Mouse (Mus musculus) kidney, postnatal 0 days (tissue): ENCODE results near the gene Bcat1. TPM values are rescaled to one million over a fixed set of nuclear protein-coding genes. Genes with fewer than 3 reads are reported as not detected.

ENCODE experiments used
- ATAC-seq: fragments of 200-750 bp; cut with Nextera tagmentation; replicated peaks from 2 replicates; pipeline ENCODE4 v1.8.0; 2017; ENCODE audit warnings: low read depth, moderate number of reproducible peaks, moderate TSS enrichment, moderate library complexity; ENCODE audit not compliant: low FRiP score
- DNase-seq: peaks from one replicate; pipeline ENCODE4 v3.0.0-alpha.2; 2016; ENCODE audit warnings: low spot score
- H3K27ac ChIP-seq: fragments of 300-500 bp; sonication (generic); 2 replicates; pipeline ENCODE4 v1.5.1; 2014; ENCODE audit warnings: mild to moderate bottlenecking
- H3K27me3 ChIP-seq: fragments of 300-500 bp; sonication (generic); 2 replicates; pipeline ENCODE4 v1.6.1; 2014; ENCODE audit warnings: low read length, mixed read lengths; ENCODE audit not compliant: insufficient read depth
- H3K36me3 ChIP-seq: fragments of 300-500 bp; sonication (generic); 2 replicates; pipeline ENCODE4 v1.6.1; 2014; ENCODE audit warnings: low read length, mixed read lengths; ENCODE audit not compliant: insufficient read depth
- H3K4me1 ChIP-seq: fragments of 300-500 bp; sonication (generic); replicated peaks from 2 replicates; pipeline ENCODE4 v1.6.1; 2014; ENCODE audit warnings: antibody characterized with exemption, low read length, mixed read lengths; ENCODE audit not compliant: insufficient read depth
- H3K4me2 ChIP-seq: fragments of 300-500 bp; sonication (generic); 2 replicates; pipeline ENCODE4 v1.6.1; 2014; ENCODE audit warnings: mild to moderate bottlenecking, low read length, moderate library complexity, mixed read lengths
- H3K4me3 ChIP-seq: fragments of 300-500 bp; sonication (generic); replicated peaks from 2 replicates; pipeline ENCODE4 v1.5.1; 2014; ENCODE audit warnings: low read depth, low read length
- H3K9ac ChIP-seq: fragments of 300-500 bp; sonication (generic); 2 replicates; pipeline ENCODE4 v1.6.1; 2014; ENCODE audit warnings: low read depth, low read length
- H3K9me3 ChIP-seq: fragments of 300-500 bp; sonication (generic); replicated peaks from 2 replicates; pipeline ENCODE4 v1.6.1; 2016; ENCODE audit warnings: low read length, inconsistent platforms, mixed read lengths
- CTCF ChIP-seq: IDR thresholded peaks from 2 replicates; pipeline ENCODE4 v1.5.1; 2016; ENCODE audit warnings: antibody characterized with exemption, low read depth, mild to moderate bottlenecking, moderate library complexity
- WGBS: fragments of 180-500 bp; shearing (Covaris S2); extraction: QIAGEN DNeasy Blood & Tissue Kit; methylation state at CpG from one replicate; pipeline ENCODE4 v1.1.7; 2014; 5-methylcytosine and 5-hydroxymethylcytosine counted together
- polyA plus RNA-seq: library from polyadenylated mRNA; unstranded; fragments of >200 nt; fragmentation: Nextera tagmentation; extraction: Ambion mirVana; gene quantifications from 2 replicates; pipeline ENCODE4 v1.2.1, GENCODE M21; 2015

Bcat1 gene
- polyA plus RNA-seq, 1 experiment from 2014 or later = 5.8 TPM

- H3K4me1 ChIP-seq = no peaks in the 10 kb centered on the region
- ATAC-seq (no peak), DNase-seq (no peak)
- WGBS = 72% methylated on average over 21 of the region's 21 CpGs
- TF ChIP-seq CTCF = no peak
- H3K27me3 ChIP-seq = no peaks in the 10 kb centered on the region
- no peak overlapping the region for H3K4me3 ChIP-seq
- H3K9me3 ChIP-seq = no peaks in the 10 kb centered on the region
- no peak overlapping the region for H3K9ac ChIP-seq
- H3K36me3 ChIP-seq = no peaks in the 10 kb centered on the region
- no peak overlapping the region for H3K4me2 ChIP-seq
- no peak overlapping the region for H3K27ac ChIP-seq
Observed at GRCm38 (mm10) chr6:145121590-145122420, 45.8 kb upstream of the Bcat1 start.

- Histone ChIP-seq H3K4me1 (no peaks in the 10 kb centered on the region), H3K9ac (no peak overlapping the region), H3K9me3 (no peaks in the 10 kb centered on the region), H3K36me3 (no peaks in the 10 kb centered on the region), H3K4me3 (no peak overlapping the region), H3K27ac (no peak overlapping the region), H3K27me3 (no peaks in the 10 kb centered on the region), H3K4me2 (peak overlapping the region; percentile 21; the same call in 1 of the 2 replicates)
- WGBS = 37% methylated on average over 18 of the region's 18 CpGs
- DNase-seq (peak; percentile 40), ATAC-seq (no peak)
- no peak for TF ChIP-seq CTCF
Observed at GRCm38 (mm10) chr6:145120787-145121589, 45.0 kb upstream of the Bcat1 start.

GRCm38 (mm10) chr6:145120086-145120485, 44.1 kb upstream of the Bcat1 start:
- no peaks in the 10 kb centered on the region for H3K36me3 ChIP-seq
- 80% methylated on average over 2 of the region's 2 CpGs for WGBS
- no peak overlapping the region for H3K4me3 ChIP-seq
- ATAC-seq (no peak), DNase-seq (no peak)
- H3K4me2 ChIP-seq = no peak overlapping the region
- no peak for TF ChIP-seq CTCF
- no peaks in the 10 kb centered on the region for H3K27me3 ChIP-seq
- no peaks in the 10 kb centered on the region for H3K4me1 ChIP-seq
- no peak overlapping the region for H3K27ac ChIP-seq
- no peaks in the 10 kb centered on the region for H3K9me3 ChIP-seq
- H3K9ac ChIP-seq = no peak overlapping the region

GRCm38 (mm10) chr6:145116098-145116672, 40.2 kb upstream of the Bcat1 start:
- Histone ChIP-seq H3K9me3 (no peaks in the 10 kb centered on the region), H3K4me3 (no peak overlapping the region), H3K36me3 (no peaks in the 10 kb centered on the region), H3K9ac (no peak overlapping the region), H3K27ac (no peak overlapping the region), H3K4me1 (no peaks in the 10 kb centered on the region), H3K27me3 (no peaks in the 10 kb centered on the region), H3K4me2 (no peak overlapping the region)
- WGBS = 23% methylated on average over 4 of the region's 4 CpGs
- ATAC-seq = no peak
- no peak for DNase-seq
- no peak for TF ChIP-seq CTCF

- ATAC-seq = no peak
- Histone ChIP-seq H3K9ac (no peak within 1 kb of the TSS), H3K4me1 (no peaks in the 10 kb centered on the region), H3K27me3 (no peaks in the 10 kb centered on the region), H3K27ac (no peak within 1 kb of the TSS), H3K9me3 (no peaks in the 10 kb centered on the region), H3K4me3 (no peak within 1 kb of the TSS), H3K36me3 (no peaks in the 10 kb centered on the region), H3K4me2 (no peak within 1 kb of the TSS)
- TF ChIP-seq CTCF = no peak
- WGBS = 78% methylated on average over 6 of the region's 6 CpGs
- DNase-seq = no peak
Observed at GRCm38 (mm10) chr6:145115476-145116097, 39.6 kb upstream of the Bcat1 start, which contains the start of gene Lrmp. TSS of gene Lrmp (plus strand) at chr6:145115653.

GRCm38 (mm10) chr6:145114561-145114960, 38.6 kb upstream of the Bcat1 start:
- DNase-seq (no peak), ATAC-seq (no peak)
- Histone ChIP-seq H3K9ac (no peak overlapping the region), H3K9me3 (no peaks in the 10 kb centered on the region), H3K4me1 (no peaks in the 10 kb centered on the region), H3K27me3 (no peaks in the 10 kb centered on the region), H3K36me3 (no peaks in the 10 kb centered on the region), H3K4me2 (no peak overlapping the region), H3K4me3 (no peak overlapping the region), H3K27ac (no peak overlapping the region)
- 76% methylated on average over 2 of the region's 2 CpGs for WGBS
- no peak for TF ChIP-seq CTCF
